Mouse (Mus musculus): Measurements from ENCODE around the gene Abca13.

The Abca13 gene

DNA sequence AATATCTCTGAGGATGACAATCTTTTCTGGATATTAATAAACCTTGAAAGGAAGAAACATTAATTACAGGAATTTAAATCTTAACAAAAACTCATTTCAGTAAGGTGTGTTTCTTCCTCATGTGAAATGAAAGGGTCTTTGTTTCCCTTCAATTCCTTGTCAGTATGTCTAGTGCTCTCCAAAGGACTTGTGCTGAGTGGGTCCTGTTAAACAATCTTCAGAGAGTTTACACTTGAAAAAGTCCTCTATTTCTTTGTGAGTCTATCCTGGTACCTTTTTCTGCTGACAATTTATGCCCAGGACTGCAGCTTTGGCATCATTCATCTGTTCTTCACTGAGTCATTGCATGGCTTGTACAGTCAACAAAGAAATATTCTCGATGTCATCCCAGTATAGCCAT, 539.6 kb downstream of the Abca13 start:
- DNase-seq = no peak

Measured in thymus, postnatal 36 days (tissue).